Mouse (Mus musculus) ovary, postnatal 14 days (tissue): Measurements from ENCODE around the gene Gm13276.
"Not testable (repeated sequence)": the region's sequence is repeated elsewhere in the genome, so short reads cannot be mapped to it uniquely, and the experiment has no call there.

Source experiments
- DNase-seq: peaks from one replicate; pipeline ENCODE4 v3.0.0; 2022; ENCODE audit warnings: low spot score

Gm13276 gene

GRCm38 (mm10) chr4:88785409-88785808, at the start of gene Gm13276:
Gene Gm13276 (plus strand): TSS chr4:88785709.
- not testable (repeated sequence) for DNase-seq

- peak; percentile 66 for DNase-seq
Measured at GRCm38 (mm10) chr4:88738480-88738879, 47.0 kb upstream of the Gm13276 start.

- no peak for DNase-seq
Measured at GRCm38 (mm10) chr4:88739036-88739435, 46.5 kb upstream of the Gm13276 start.

- DNase-seq = no peak
Measured at GRCm38 (mm10) chr4:88741426-88741825, 44.1 kb upstream of the Gm13276 start.

- DNase-seq = no peak
Measured at GRCm38 (mm10) chr4:88742771-88743371, 42.6 kb upstream of the Gm13276 start.

- DNase-seq = no peak
Measured at GRCm38 (mm10) chr4:88744207-88744606, 41.3 kb upstream of the Gm13276 start.

- no peak for DNase-seq
Measured at GRCm38 (mm10) chr4:88749926-88750325, 35.6 kb upstream of the Gm13276 start.

- peak; percentile 73 for DNase-seq
Measured at GRCm38 (mm10) chr4:88754818-88755340, 30.6 kb upstream of the Gm13276 start, which contains the start of gene Gm13271. Gene Gm13271 (plus strand): TSS chr4:88754868.

- not testable (repeated sequence) for DNase-seq
Measured at GRCm38 (mm10) chr4:88756581-88757513, 28.7 kb upstream of the Gm13276 start.

- peak; percentile 87 for DNase-seq
Measured at GRCm38 (mm10) chr4:88757628-88758031, 27.9 kb upstream of the Gm13276 start.

- not testable (repeated sequence) for DNase-seq
Measured at GRCm38 (mm10) chr4:88758751-88759150, 26.8 kb upstream of the Gm13276 start.

- peak; percentile 34 for DNase-seq
Measured at GRCm38 (mm10) chr4:88759610-88760268, 25.8 kb upstream of the Gm13276 start, which contains the start of gene Gm13283. Gene Gm13283 (plus strand): TSS chr4:88760119.

- DNase-seq = peak; percentile 42
Measured at GRCm38 (mm10) chr4:88760431-88760830, 25.1 kb upstream of the Gm13276 start.

GRCm38 (mm10) chr4:88761776-88762175, 23.7 kb upstream of the Gm13276 start:
- DNase-seq = peak; percentile 65

- DNase-seq = not testable (repeated sequence)
Measured at GRCm38 (mm10) chr4:88762341-88762740, 23.2 kb upstream of the Gm13276 start.

- DNase-seq = not testable (repeated sequence)
Measured at GRCm38 (mm10) chr4:88763384-88764018, 22.0 kb upstream of the Gm13276 start.

- not testable (repeated sequence) for DNase-seq
Measured at GRCm38 (mm10) chr4:88773534-88773933, 12.0 kb upstream of the Gm13276 start, which contains the start of gene Gm13290. Gene Gm13290 (plus strand): TSS chr4:88773834.

- not testable (repeated sequence) for DNase-seq
Measured at GRCm38 (mm10) chr4:88776622-88777021, 8.9 kb upstream of the Gm13276 start, which contains the start of gene Gm13289. Gene Gm13289 (plus strand): TSS chr4:88776922.

GRCm38 (mm10) chr4:88779550-88779949, 6.0 kb upstream of the Gm13276 start, which contains the start of gene Gm13272:
Gene Gm13272 (plus strand): TSS chr4:88779850.
- not testable (repeated sequence) for DNase-seq

- not testable (repeated sequence) for DNase-seq
Measured at GRCm38 (mm10) chr4:88780320-88780719, 5.2 kb upstream of the Gm13276 start.

- DNase-seq = not testable (repeated sequence)
Measured at GRCm38 (mm10) chr4:88781831-88782230, 3.7 kb upstream of the Gm13276 start, which contains the start of gene Ifnz. Gene Ifnz (plus strand): TSS chr4:88782131.
